8 mouse cellular contexts compared by ENCODE assay signal in genomic region chr10:41505446-41505845, GRCm38 (mm10). TPM values are rescaled to one million over a fixed set of nuclear protein-coding genes. Genes with fewer than 3 reads are reported as not detected.
DNase-seq lines count a peak whose midpoint lies in the region; ATAC-seq lines count a peak whose summit lies in the region.
"Not testable (repeated sequence)": the region's sequence is repeated elsewhere in the genome, so short reads cannot be mapped to it uniquely, and the experiment has no call there.

No protein-coding gene starts in this region.

- not testable (repeated sequence) for H3K27me3 ChIP-seq in hindbrain, embryonic 14.5 days (ENCODE audit: control insufficient read depth, insufficient read depth, low read length)

- H3K4me3 ChIP-seq in hindbrain, embryonic 14.5 days (replicated peaks; ENCODE audit: low read length): not testable (repeated sequence)

- not testable (repeated sequence) for H3K9me3 ChIP-seq in hindbrain, embryonic 14.5 days (ENCODE audit: control insufficient read depth, low read length)

- ATAC-seq in hindbrain, embryonic 14.5 days (ENCODE audit: low FRiP score): peak; percentile 66; the same call in 1 of the 2 replicates

- not testable (repeated sequence) for H3K27ac ChIP-seq in hindbrain, embryonic 14.5 days

- WGBS in hindbrain, embryonic 14.5 days: 3% methylated on average over 3 of the region's 3 CpGs

- DNase-seq in Muller cell, postnatal 12 days (ENCODE audit: inconsistent ontology term): peak; percentile 75
- DNase-seq in cerebellum, adult 9-10 months: peak; percentile 90
- DNase-seq in forelimb bud, embryonic 11.5 days (ENCODE audit: low read depth, low spot score): peak; percentile 80
- peak; percentile 84 for DNase-seq in hindbrain, embryonic 14.5 days (ENCODE audit: low spot score)
- DNase-seq in layer of hippocampus, adult 8-10 months (ENCODE audit: low spot score in 2 of 2): peak; percentile 57 to 69
- peak; percentile 78 for DNase-seq in lung, postnatal 14 days
- peak; percentile 38 for DNase-seq in ovary, postnatal 36 days (ENCODE audit: low spot score)
- DNase-seq in thymus, postnatal 4 days: peak; percentile 54

- not testable (repeated sequence) for H3K36me3 ChIP-seq in hindbrain, embryonic 14.5 days (replicated peaks; ENCODE audit: control insufficient read depth, insufficient read depth)

- H3K9ac ChIP-seq in hindbrain, embryonic 14.5 days: not testable (repeated sequence)

- not testable (repeated sequence) for H3K4me1 ChIP-seq in hindbrain, embryonic 14.5 days (replicated peaks; ENCODE audit: control insufficient read depth, insufficient read depth, low read length)

- H3K4me2 ChIP-seq in hindbrain, embryonic 14.5 days (replicated peaks): not testable (repeated sequence)

RNA-seq across cellular contexts. Expression of gene Cd164, which starts 13.8 kb away (rescaled TPM):
- 68.4 and 75.7 TPM in 2 replicates for polyA plus RNA-seq in hindbrain, embryonic 14.5 days (2014; fragmentation: Nextera tagmentation; extraction: Ambion mirVana)
- total RNA-seq in layer of hippocampus, adult 8-10 months (2022): 10 to 100 TPM; 70.1 to 77.8 (median 73.1) TPM

RNA-seq across cellular contexts. Expression of gene Ppil6, which starts 15.2 kb away (rescaled TPM):
- polyA plus RNA-seq in hindbrain, embryonic 14.5 days (2014; fragmentation: Nextera tagmentation; extraction: Ambion mirVana): 2.3 and 6.1 TPM in 2 replicates
- 1 to 10 TPM; 4.1 to 8.3 (median 6.3) TPM for total RNA-seq in layer of hippocampus, adult 8-10 months (2022)

RNA-seq across cellular contexts. Expression of gene Smpd2, which starts 15.3 kb away (rescaled TPM):
- polyA plus RNA-seq in hindbrain, embryonic 14.5 days (2014; fragmentation: Nextera tagmentation; extraction: Ambion mirVana): 36.3 and 37.9 TPM in 2 replicates
- 10 to 100 TPM; 15.2 to 20.7 (median 19.1) TPM for total RNA-seq in layer of hippocampus, adult 8-10 months (2022)

RNA-seq across cellular contexts. Expression of gene Mical1, which starts 29.3 kb away (rescaled TPM):
- 20.6 and 22.8 TPM in 2 replicates for polyA plus RNA-seq in hindbrain, embryonic 14.5 days (2014; fragmentation: Nextera tagmentation; extraction: Ambion mirVana)
- total RNA-seq in layer of hippocampus, adult 8-10 months (2022): 10 to 100 TPM; 16.4 to 33.5 (median 24.9) TPM

RNA-seq across cellular contexts. Expression of gene Zbtb24, which starts 55.3 kb away (rescaled TPM):
- 19.0 and 19.1 TPM in 2 replicates for polyA plus RNA-seq in hindbrain, embryonic 14.5 days (2014; fragmentation: Nextera tagmentation; extraction: Ambion mirVana)
- 10 to 100 TPM; 18.5 to 25.6 (median 23.1) TPM for total RNA-seq in layer of hippocampus, adult 8-10 months (2022)

Comparison
In these comparisons a context has a peak if more than half of its experiments do, and no peak if none do; other contexts are left out.
1. DNase-seq: peak in every context shown above with its lines; median percentile 90 in cerebellum, adult 9-10 months; 84 in hindbrain, embryonic 14.5 days; 80 in forelimb bud, embryonic 11.5 days; 78 in lung, postnatal 14 days; 75 in Muller cell, postnatal 12 days; 63 in layer of hippocampus, adult 8-10 months; 54 in thymus, postnatal 4 days; 38 in ovary, postnatal 36 days.